Mouse (Mus musculus): ENCODE results near the gene Nfia. TPM values are rescaled to one million over a fixed set of nuclear protein-coding genes. Genes with fewer than 3 reads are reported as not detected.

Nfia gene
- polyA plus RNA-seq, 1 experiment from 2014 or later, result 19.9 TPM

DNA sequence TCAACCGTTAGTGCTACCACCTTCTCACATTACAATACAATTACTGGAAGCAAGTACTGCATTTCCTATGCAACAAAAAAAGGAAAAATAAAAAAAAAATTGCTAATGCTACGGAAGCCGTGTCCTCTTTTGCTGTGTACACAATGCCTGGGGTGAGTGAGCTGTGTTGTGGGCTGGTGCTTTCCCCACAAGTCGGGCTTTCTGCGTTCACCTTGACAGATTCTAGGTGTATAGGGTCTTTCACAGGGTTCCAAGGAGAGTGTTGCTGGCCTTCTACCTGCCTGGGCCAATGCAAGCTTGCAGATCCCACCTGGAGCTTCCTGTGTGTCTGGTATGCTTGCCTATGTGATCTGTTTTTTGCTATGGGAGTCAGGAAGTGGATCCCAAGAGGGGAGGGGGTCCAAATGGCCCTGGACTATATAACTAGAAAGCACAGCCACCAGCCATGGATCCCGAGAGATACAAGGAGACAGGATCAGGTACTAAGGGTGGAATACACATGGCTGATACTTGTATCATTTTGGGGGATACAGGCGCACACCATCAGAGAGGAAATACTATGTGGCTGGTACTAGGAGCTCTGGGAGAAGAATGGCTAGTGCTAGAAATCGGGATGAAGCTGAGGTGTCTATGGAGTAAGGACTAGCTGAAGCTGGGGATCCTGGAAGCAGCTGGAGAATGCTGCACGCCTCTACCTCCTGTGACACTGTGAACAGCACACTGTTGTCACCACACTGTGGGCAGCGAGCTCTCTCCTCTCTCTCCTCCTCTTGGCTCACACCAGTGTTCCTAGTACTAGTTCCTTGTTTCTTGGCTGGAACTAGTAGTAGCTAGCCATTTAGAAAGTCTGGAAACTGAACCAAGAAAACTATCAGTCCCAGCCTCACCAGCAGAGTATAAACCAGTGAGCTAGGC, 346.5 kb downstream of the Nfia start:
- Histone ChIP-seq H3K27me3 (ENCODE audit: insufficient read depth, low read length) (no peaks in the 10 kb centered on the region), H3K27ac (ENCODE audit: low read length) (no peak overlapping the region), H3K4me1 (ENCODE audit: insufficient read depth, low read length) (no peaks in the 10 kb centered on the region), H3K4me2 (replicated peaks; ENCODE audit: low read depth, low read length) (no peak overlapping the region), H3K36me3 (ENCODE audit: insufficient read depth, low read length) (no peaks in the 10 kb centered on the region), H3K4me3 (ENCODE audit: low read length) (no peak overlapping the region), H3K9ac (replicated peaks; ENCODE audit: low read length) (no peak overlapping the region), H3K9me3 (ENCODE audit: low read length) (no peaks in the 10 kb centered on the region)
- WGBS, result 78% methylated on average over 10 of the region's 10 CpGs
- ATAC-seq (ENCODE audit: low FRiP score, low TSS enrichment), result no peak

- Histone ChIP-seq H3K4me2 (replicated peaks; ENCODE audit: low read depth, low read length) (no peak overlapping the region), H3K27me3 (ENCODE audit: insufficient read depth, low read length) (no peaks in the 10 kb centered on the region), H3K27ac (ENCODE audit: low read length) (no peak overlapping the region), H3K4me1 (ENCODE audit: insufficient read depth, low read length) (no peaks in the 10 kb centered on the region), H3K4me3 (ENCODE audit: low read length) (no peak overlapping the region), H3K36me3 (ENCODE audit: insufficient read depth, low read length) (no peaks in the 10 kb centered on the region), H3K9me3 (ENCODE audit: low read length) (no peaks in the 10 kb centered on the region), H3K9ac (replicated peaks; ENCODE audit: low read length) (no peak overlapping the region)
- ATAC-seq (ENCODE audit: low FRiP score, low TSS enrichment), result no peak
- 84% methylated on average over 3 of the region's 3 CpGs for WGBS
Measured at GRCm38 (mm10) chr4:98119949-98120531, 347.5 kb downstream of the Nfia start.

DNA sequence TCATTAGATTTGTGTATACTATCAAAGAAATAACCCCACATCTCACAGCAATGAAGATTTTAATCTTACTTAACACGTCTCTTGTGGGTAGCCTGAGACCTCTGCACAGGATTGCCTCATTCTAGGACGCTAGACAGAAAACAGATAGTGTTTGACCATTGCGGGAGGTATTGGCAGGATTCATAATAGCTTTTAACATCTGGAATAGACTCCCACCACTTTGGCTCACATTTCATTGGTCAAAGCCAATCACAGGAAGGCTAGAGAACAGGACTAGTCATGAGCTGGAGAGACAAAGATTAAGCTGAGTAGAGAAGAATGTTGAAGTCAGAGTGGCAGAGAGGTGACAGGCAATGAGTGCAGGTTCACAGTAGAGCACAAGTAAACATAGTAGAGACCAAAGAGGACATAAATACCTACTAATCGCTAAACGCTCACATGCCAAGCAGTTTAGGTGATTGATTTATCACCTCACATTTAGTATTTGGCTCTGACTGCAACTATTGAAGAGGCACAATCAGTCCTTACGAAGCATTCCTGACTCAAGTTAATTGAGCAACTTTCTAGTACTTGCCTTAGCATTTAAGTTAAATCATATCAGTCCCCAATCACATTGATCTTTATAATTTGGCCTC, 348.3 kb downstream of the Nfia start:
- no peak overlapping the region for H3K9ac ChIP-seq (replicated peaks; ENCODE audit: low read length)
- H3K4me1 ChIP-seq (ENCODE audit: insufficient read depth, low read length), result no peaks in the 10 kb centered on the region
- no peak overlapping the region for H3K27ac ChIP-seq (ENCODE audit: low read length)
- H3K27me3 ChIP-seq (ENCODE audit: insufficient read depth, low read length), result no peaks in the 10 kb centered on the region
- H3K36me3 ChIP-seq (ENCODE audit: insufficient read depth, low read length), result no peaks in the 10 kb centered on the region
- no peak overlapping the region for H3K4me2 ChIP-seq (replicated peaks; ENCODE audit: low read depth, low read length)
- WGBS, result 63% methylated on average over 6 of the region's 6 CpGs
- no peak for ATAC-seq (ENCODE audit: low FRiP score, low TSS enrichment)
- no peak overlapping the region for H3K4me3 ChIP-seq (ENCODE audit: low read length)
- H3K9me3 ChIP-seq (ENCODE audit: low read length), result no peaks in the 10 kb centered on the region

DNA sequence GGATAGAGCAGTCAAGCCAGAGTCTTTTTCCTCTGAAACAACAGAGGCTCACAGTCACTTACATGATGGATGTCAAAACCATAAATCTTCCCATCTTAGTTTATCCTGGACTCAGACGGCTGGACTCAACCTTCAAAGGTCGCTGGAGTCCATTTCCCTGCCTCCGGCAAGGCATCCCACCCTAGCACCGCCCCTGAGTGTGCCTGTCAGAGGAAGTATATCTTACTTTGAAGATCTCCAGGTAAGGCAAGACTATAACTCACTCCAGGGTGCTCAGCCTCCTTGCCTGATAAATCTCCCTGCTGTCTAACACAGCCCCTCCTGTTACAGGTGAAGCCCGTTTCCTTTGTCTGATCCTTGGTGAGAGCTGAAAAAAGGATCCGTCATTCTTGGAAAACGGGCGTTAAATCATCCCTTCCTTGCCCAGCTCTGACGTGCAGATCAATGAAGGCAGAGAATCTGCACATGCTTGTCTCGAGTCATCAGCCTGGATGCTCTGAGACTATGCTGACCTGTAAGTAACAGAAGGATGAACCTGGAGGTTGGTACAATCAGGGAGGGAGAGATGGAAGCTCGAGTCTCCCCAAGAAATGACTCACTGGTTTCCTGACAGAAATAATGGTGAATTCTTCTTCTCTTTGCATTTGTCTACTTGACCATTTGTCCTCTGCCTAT, 353.6 kb downstream of the Nfia start:
- H3K4me1 ChIP-seq (ENCODE audit: insufficient read depth, low read length), result no peaks in the 10 kb centered on the region
- no peak overlapping the region for H3K4me3 ChIP-seq (ENCODE audit: low read length)
- H3K4me2 ChIP-seq (replicated peaks; ENCODE audit: low read depth, low read length), result no peak overlapping the region
- 24% methylated on average over 11 of the region's 11 CpGs for WGBS
- ATAC-seq (ENCODE audit: low FRiP score, low TSS enrichment), result no peak; the same call in 1 of the 2 replicates
- H3K27me3 ChIP-seq (ENCODE audit: insufficient read depth, low read length), result no peaks in the 10 kb centered on the region
- H3K9me3 ChIP-seq (ENCODE audit: low read length), result peaks cover 5% of the 10 kb centered on the region; the same call in 1 of the 2 replicates
- no peaks in the 10 kb centered on the region for H3K36me3 ChIP-seq (ENCODE audit: insufficient read depth, low read length)
- H3K27ac ChIP-seq (ENCODE audit: low read length), result no peak overlapping the region
- no peak overlapping the region for H3K9ac ChIP-seq (replicated peaks; ENCODE audit: low read length)

- H3K4me2 ChIP-seq (replicated peaks; ENCODE audit: low read depth, low read length), result no peak overlapping the region
- no peaks in the 10 kb centered on the region for H3K4me1 ChIP-seq (ENCODE audit: insufficient read depth, low read length)
- no peak overlapping the region for H3K4me3 ChIP-seq (ENCODE audit: low read length)
- no peaks in the 10 kb centered on the region for H3K36me3 ChIP-seq (ENCODE audit: insufficient read depth, low read length)
- WGBS, result 65% methylated on average over 2 of the region's 2 CpGs
- H3K27me3 ChIP-seq (ENCODE audit: insufficient read depth, low read length), result no peaks in the 10 kb centered on the region
- no peak overlapping the region for H3K9ac ChIP-seq (replicated peaks; ENCODE audit: low read length)
- no peak overlapping the region for H3K27ac ChIP-seq (ENCODE audit: low read length)
- peaks cover 5% of the 10 kb centered on the region; the same call in 1 of the 2 replicates for H3K9me3 ChIP-seq (ENCODE audit: low read length)
- ATAC-seq (ENCODE audit: low FRiP score, low TSS enrichment), result no peak
Measured at GRCm38 (mm10) chr4:98130798-98131197, 358.3 kb downstream of the Nfia start.

- H3K27me3 ChIP-seq (ENCODE audit: insufficient read depth, low read length), result no peaks in the 10 kb centered on the region
- WGBS, result 95% methylated on average over 4 of the region's 4 CpGs
Measured at GRCm38 (mm10) chr4:98134027-98134426, 361.5 kb downstream of the Nfia start.

DNA sequence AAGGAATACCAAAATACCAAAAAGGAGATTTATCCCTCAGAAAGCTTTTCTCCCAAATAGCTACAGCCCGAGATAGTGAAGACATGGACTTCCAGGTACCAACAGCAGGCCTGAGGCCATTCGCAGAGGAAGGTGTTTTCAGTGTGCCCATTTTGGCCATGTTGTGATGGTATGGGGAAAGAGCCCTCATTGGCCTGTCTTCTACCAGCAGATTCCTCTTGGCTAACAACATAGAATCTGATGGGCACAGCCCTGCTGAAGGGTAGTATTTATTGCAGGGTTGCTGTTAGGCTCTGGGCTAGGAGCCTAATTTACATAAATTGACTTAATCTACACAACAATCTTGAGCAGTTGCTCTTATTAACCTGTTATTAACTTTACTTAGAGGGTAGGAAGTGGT, 363.5 kb downstream of the Nfia start:
- 77% methylated on average over 2 of the region's 2 CpGs for WGBS
- no peaks in the 10 kb centered on the region for H3K9me3 ChIP-seq (ENCODE audit: low read length)

More at GRCm38 (mm10) chr4:98134027-98134426, 361.5 kb downstream of the Nfia start:
- Histone ChIP-seq H3K9me3 (ENCODE audit: low read length) (no peaks in the 10 kb centered on the region), H3K27ac (ENCODE audit: low read length) (no peak overlapping the region), H3K4me3 (ENCODE audit: low read length) (no peak overlapping the region), H3K9ac (replicated peaks; ENCODE audit: low read length) (no peak overlapping the region), H3K36me3 (ENCODE audit: insufficient read depth, low read length) (no peaks in the 10 kb centered on the region), H3K4me1 (ENCODE audit: insufficient read depth, low read length) (no peaks in the 10 kb centered on the region), H3K4me2 (replicated peaks; ENCODE audit: low read depth, low read length) (no peak overlapping the region)
- ATAC-seq (ENCODE audit: low FRiP score, low TSS enrichment), result no peak

GRCm38 (mm10) chr4:98142879-98143436, 370.4 kb downstream of the Nfia start:
- H3K4me3 ChIP-seq (ENCODE audit: low read length), result no peak overlapping the region
- no peak overlapping the region for H3K4me2 ChIP-seq (replicated peaks; ENCODE audit: low read depth, low read length)
- WGBS, result 33% methylated on average over 1 of the region's 1 CpGs
- no peaks in the 10 kb centered on the region for H3K9me3 ChIP-seq (ENCODE audit: low read length)
- ATAC-seq (ENCODE audit: low FRiP score, low TSS enrichment), result peak; percentile 70; the same call in 1 of the 2 replicates
- H3K9ac ChIP-seq (replicated peaks; ENCODE audit: low read length), result no peak overlapping the region
- H3K27ac ChIP-seq (ENCODE audit: low read length), result no peak overlapping the region
- peaks cover 5% of the 10 kb centered on the region; the same call in 1 of the 2 replicates for H3K4me1 ChIP-seq (ENCODE audit: insufficient read depth, low read length)
- H3K27me3 ChIP-seq (ENCODE audit: insufficient read depth, low read length), result no peaks in the 10 kb centered on the region
- no peaks in the 10 kb centered on the region for H3K36me3 ChIP-seq (ENCODE audit: insufficient read depth, low read length)

More for the DNA sequence above, 363.5 kb downstream of the Nfia start:
- Histone ChIP-seq H3K36me3 (ENCODE audit: insufficient read depth, low read length) (no peaks in the 10 kb centered on the region), H3K4me3 (ENCODE audit: low read length) (no peak overlapping the region), H3K27ac (ENCODE audit: low read length) (no peak overlapping the region), H3K9ac (replicated peaks; ENCODE audit: low read length) (no peak overlapping the region), H3K27me3 (ENCODE audit: insufficient read depth, low read length) (no peaks in the 10 kb centered on the region), H3K4me1 (ENCODE audit: insufficient read depth, low read length) (no peaks in the 10 kb centered on the region), H3K4me2 (replicated peaks; ENCODE audit: low read depth, low read length) (no peak overlapping the region)
- no peak for ATAC-seq (ENCODE audit: low FRiP score, low TSS enrichment)

GRCm38 (mm10) chr4:98150576-98150975, 378.0 kb downstream of the Nfia start:
- 84% methylated on average over 5 of the region's 5 CpGs for WGBS
- Histone ChIP-seq H3K9ac (replicated peaks; ENCODE audit: low read length) (no peak overlapping the region), H3K4me1 (ENCODE audit: insufficient read depth, low read length) (no peaks in the 10 kb centered on the region), H3K9me3 (ENCODE audit: low read length) (no peaks in the 10 kb centered on the region), H3K27me3 (ENCODE audit: insufficient read depth, low read length) (no peaks in the 10 kb centered on the region), H3K36me3 (ENCODE audit: insufficient read depth, low read length) (no peaks in the 10 kb centered on the region), H3K4me2 (replicated peaks; ENCODE audit: low read depth, low read length) (no peak overlapping the region), H3K4me3 (ENCODE audit: low read length) (no peak overlapping the region), H3K27ac (ENCODE audit: low read length) (no peak overlapping the region)
- ATAC-seq (ENCODE audit: low FRiP score, low TSS enrichment), result no peak

Data from kidney, embryonic 16.5 days (tissue).